Mouse (Mus musculus) spleen, embryonic (tissue): ENCODE results near the gene Hs1bp3.

ENCODE experiments used
- CTCF ChIA-PET: fragments of 350-600 bp; sonication (Branson Sonifier 250); formaldehyde crosslinking; loops from one replicate; lab custom pipeline; 2022; lab: Charles Lee

Hs1bp3 gene

DNA sequence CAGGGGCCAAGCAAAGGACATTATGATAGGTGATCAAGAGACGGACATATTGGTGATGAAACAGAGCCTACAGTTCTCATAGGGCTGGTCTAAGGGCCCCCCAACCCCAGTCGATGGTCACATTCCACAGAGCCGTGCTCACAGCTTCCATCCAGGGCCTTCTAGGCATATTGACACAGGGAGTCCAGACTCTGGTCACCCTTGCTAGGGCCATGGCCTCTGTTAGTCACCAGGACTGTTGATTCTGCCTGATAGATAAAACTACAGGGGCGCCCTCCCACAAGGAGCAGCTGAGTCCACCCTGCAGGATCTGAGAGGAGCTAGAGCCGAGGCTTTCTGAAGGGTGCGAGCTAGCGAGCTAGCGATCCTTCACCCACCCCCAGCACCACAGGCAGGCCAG lies 20.4 kb downstream of the Hs1bp3 start:
- CTCF ChIA-PET = interaction anchor here (1.0 kb wide), 1 partner anchor 14 kb away, joined by 3 read pairs; no protein-coding TSS in a partner anchor

GRCm38 (mm10) chr12:8334261-8334660 lies 21.0 kb downstream of the Hs1bp3 start:
- CTCF ChIA-PET = no interaction called here

GRCm38 (mm10) chr12:8335503-8335902 lies 22.3 kb downstream of the Hs1bp3 start:
- CTCF ChIA-PET = no interaction called here

DNA sequence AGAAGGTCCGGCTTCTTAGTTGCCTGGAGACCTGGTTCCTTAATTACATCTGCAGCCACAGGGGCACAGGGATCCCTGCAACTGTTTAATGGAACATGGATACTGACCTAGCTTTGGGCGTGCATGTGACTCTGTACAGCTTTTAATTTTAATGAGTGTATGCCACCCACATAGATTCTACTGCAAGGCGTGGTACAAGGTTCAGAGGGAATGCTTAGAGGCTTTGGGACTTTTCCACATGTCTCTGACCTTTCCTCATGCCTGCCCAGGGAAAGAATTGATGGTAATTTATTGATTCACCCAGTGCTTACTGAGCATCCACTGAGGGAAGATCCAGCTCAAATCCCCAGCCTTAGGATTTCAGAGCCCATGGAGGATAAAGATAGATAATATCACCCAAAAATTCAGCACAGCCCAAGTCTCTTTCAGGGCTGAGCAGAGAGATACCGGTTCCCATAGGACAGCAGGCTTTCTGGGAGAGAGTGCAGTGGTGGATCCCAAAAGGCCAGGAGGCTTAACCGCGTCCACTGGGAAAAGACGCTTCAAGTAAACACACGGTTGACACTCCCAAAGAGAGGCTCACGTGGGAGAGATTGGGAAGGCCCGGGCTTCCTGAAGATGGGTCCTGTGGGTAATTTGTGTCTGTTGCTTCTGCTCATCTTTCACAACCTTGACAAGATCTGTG lies 23.5 kb downstream of the Hs1bp3 start:
- CTCF ChIA-PET = no interaction called here

DNA sequence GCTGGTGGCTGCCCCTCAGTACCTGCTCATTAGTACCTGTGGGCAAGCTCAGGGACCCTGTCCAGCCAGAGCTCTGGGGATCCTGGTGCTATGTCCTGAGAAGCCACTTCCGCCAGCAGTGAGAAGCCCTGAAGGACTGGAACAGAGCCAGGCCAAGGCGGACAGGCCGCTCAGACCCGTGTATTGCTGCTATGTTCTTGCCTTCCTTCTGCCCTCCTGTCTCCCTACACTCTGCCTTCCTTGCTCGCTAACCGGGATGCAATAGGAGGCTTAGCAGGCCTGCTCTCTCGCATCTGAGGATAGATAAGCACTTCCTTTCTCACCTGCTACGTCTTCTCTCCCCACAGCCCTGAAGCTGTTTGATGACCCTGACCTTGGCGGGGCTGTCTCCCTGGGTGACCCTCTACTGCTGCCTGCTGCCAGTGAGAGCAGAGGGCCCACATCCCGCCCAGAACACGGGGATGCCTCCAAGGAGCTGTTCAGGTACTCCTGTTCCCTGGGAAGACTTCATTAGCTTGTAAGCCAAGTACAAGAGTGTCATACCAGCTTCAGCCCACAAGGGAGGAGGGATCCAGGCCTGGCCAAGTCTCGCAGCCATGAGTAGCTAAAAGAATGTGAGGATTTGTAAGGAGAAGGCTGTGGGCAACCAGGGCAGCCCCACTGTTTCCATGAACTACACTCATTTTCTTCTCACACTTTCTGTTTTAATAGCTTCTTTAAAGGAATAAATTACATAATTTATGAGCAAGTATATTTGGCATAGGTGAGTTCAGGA lies 24.2 kb downstream of the Hs1bp3 start:
- CTCF ChIA-PET = no interaction called here

- CTCF ChIA-PET = no interaction called here
Observed at GRCm38 (mm10) chr12:8338491-8338890, 25.3 kb downstream of the Hs1bp3 start.

DNA sequence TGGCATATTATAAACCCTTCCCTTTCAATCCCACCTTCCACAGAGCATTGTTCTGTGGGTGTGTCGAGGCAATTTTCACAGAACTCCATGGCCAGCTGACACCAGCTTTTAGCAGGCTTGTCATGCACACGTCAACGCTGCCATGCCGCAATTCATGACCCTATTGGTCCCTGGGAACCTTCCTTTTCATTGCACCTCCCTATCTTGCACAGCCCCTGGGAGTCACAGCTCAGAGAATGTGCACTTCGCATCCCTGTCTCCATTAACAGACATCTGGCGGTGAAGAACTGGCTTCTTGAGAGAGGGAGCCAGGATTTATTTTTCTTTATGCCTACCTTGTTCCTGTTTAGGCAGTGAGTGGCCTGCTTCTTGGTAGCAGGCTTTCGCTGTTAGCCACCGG lies 25.7 kb downstream of the Hs1bp3 start:
- CTCF ChIA-PET = interaction anchor here (0.6 kb wide), 1 partner anchor 158 kb away, joined by 4 read pairs; no protein-coding TSS in a partner anchor

GRCm38 (mm10) chr12:8339591-8340319 lies 26.5 kb downstream of the Hs1bp3 start:
- CTCF ChIA-PET = interaction anchor here (0.6 kb wide), 1 partner anchor 157 kb away, joined by 4 read pairs; no protein-coding TSS in a partner anchor

DNA sequence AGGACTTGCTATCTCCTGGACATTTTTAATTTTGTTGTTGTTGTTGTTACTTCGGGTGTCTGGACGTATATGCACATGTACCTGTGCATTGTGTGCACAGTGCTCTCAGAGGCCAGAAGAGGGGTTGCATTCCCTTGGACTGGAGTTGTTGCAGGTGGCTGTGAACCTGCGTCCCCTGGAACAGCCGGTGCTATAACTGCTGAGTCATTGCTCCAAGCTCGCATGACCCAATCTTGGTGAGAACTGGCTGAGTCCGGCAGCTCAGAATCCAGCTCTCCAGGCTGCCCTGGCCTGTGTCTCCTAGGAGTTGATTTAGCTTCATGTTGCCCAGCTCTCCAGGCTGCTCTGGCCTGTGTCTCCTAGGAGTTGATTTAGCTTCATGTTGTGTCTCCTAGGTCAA lies 27.8 kb downstream of the Hs1bp3 start:
- CTCF ChIA-PET = interaction anchor here (0.7 kb wide), 1 partner anchor 619 kb away, joined by 3 read pairs; no protein-coding TSS in a partner anchor

- CTCF ChIA-PET = no interaction called here
Observed at GRCm38 (mm10) chr12:8343381-8343780, 30.1 kb downstream of the Hs1bp3 start.

GRCm38 (mm10) chr12:8344897-8345296 lies 31.7 kb downstream of the Hs1bp3 start:
- CTCF ChIA-PET = no interaction called here

DNA sequence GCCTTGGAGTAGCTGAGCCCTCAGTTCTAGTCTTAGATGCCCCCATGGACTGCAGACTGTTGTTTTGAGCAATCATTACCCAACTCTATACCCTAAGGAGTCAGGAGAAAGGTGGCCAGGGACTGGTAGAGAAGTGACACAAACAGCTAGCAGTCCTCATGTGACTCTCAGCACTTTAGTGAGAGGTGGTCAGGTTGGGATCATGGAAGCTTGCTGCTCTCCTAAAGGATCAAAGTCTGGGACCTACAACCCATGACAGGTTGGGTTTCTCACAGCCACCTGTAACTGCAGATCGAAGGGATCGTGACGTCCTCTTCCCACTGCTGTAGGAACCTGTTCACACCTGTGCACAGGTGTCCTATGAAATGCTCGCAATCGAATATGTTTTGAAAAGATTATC lies 32.3 kb downstream of the Hs1bp3 start:
- CTCF ChIA-PET = no interaction called here

- CTCF ChIA-PET = interaction anchor here (0.8 kb wide), 1 partner anchor 15 kb away, joined by 3 read pairs; no protein-coding TSS in a partner anchor
Observed at GRCm38 (mm10) chr12:8347746-8348462, 34.7 kb downstream of the Hs1bp3 start.

- CTCF ChIA-PET = no interaction called here
Observed at GRCm38 (mm10) chr12:8348733-8349513, 35.7 kb downstream of the Hs1bp3 start.

GRCm38 (mm10) chr12:8351025-8351903 lies 38.0 kb downstream of the Hs1bp3 start:
- CTCF ChIA-PET = no interaction called here

GRCm38 (mm10) chr12:8353071-8353470 lies 39.8 kb downstream of the Hs1bp3 start:
- CTCF ChIA-PET = no interaction called here

- CTCF ChIA-PET = no interaction called here
Observed at GRCm38 (mm10) chr12:8354187-8354586, 41.0 kb downstream of the Hs1bp3 start.

GRCm38 (mm10) chr12:8355011-8355410 lies 41.8 kb downstream of the Hs1bp3 start:
- CTCF ChIA-PET = no interaction called here

DNA sequence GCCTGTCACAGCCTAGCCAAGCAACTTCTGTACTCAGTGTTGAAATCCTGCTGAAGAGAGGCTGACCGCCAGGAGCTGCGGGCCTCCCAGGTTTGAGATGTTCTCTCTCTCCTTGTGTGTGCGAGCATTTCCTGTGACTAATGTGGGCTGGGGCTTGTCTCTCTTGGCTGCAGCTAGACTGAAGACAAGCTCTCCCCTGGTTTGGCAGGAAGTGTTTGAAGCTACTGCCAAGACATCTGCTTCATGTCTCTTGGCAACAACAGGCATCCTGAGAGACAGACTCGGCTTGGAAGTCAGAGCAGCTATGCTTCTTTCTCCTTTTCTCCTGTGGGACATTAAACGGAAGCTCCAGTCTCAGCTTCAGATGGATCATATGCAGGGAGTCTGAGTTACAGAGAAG lies 44.2 kb downstream of the Hs1bp3 start:
- CTCF ChIA-PET = no interaction called here
